Mouse (Mus musculus) small intestine, adult 2 months (tissue): ENCODE data around the gene Ppp1r3e. TPM values are rescaled to one million over a fixed set of nuclear protein-coding genes. Genes with fewer than 3 reads are reported as not detected.

Source experiments
- H3K27ac ChIP-seq: fragments of 200-500 bp; 2 replicates; pipeline ENCODE4 v1.5.1; 2012; ENCODE audit warnings: low read depth, low read length, control low read depth, inconsistent platforms; ENCODE audit not compliant: insufficient read depth
- H3K27me3 ChIP-seq: fragments of 200-500 bp; 2 replicates; pipeline ENCODE4 v1.6.1; 2012; ENCODE audit warnings: mild to moderate bottlenecking, moderate library complexity, low read length, inconsistent platforms; ENCODE audit not compliant: control insufficient read depth, insufficient read depth
- H3K36me3 ChIP-seq: fragments of 200-500 bp; 2 replicates; pipeline ENCODE4 v1.6.1; 2012; ENCODE audit warnings: mild to moderate bottlenecking, low read length, control low read depth, inconsistent platforms; ENCODE audit not compliant: control insufficient read depth, insufficient read depth
- H3K4me1 ChIP-seq: fragments of 200-500 bp; 2 replicates; pipeline ENCODE4 v1.6.1; 2012; ENCODE audit warnings: low read length, inconsistent platforms, mixed read lengths; ENCODE audit not compliant: control insufficient read depth, insufficient read depth, insufficient read length
- H3K4me3 ChIP-seq: fragments of 200-500 bp; 2 replicates; pipeline ENCODE4 v1.5.1; 2012; ENCODE audit warnings: low read depth, mild to moderate bottlenecking, control low read depth, inconsistent platforms, low read length, moderate library complexity
- CTCF ChIP-seq: fragments of 200-500 bp; IDR thresholded peaks from 2 replicates; pipeline ENCODE4 v1.5.1; 2012; ENCODE audit warnings: low read depth, mild to moderate bottlenecking, control low read depth, inconsistent platforms, low read length, moderate library complexity, mixed read lengths; ENCODE audit not compliant: insufficient replicate concordance, insufficient read length; ENCODE audit errors: extremely low read depth
- POLR2A ChIP-seq: fragments of 200-500 bp; IDR thresholded peaks from 2 replicates; pipeline ENCODE4 v1.6.1; 2012; ENCODE audit warnings: low read depth, mild to moderate bottlenecking, control low read depth, inconsistent platforms, low read length, moderate library complexity
- WGBS: fragments of 180-500 bp; shearing (Covaris S2); methylation state at CpG from one replicate; pipeline ENCODE4 v1.1.7; 2018; 5-methylcytosine and 5-hydroxymethylcytosine counted together
- polyA plus RNA-seq: library from polyadenylated mRNA; depleted of rRNA; stranded (reverse); fragments of >200 nt; gene quantifications from 2 replicates; pipeline ENCODE4 v1.2.3, GENCODE M21; 2012

The Ppp1r3e gene
- polyA plus RNA-seq, 1 experiment: 17.4 TPM

DNA sequence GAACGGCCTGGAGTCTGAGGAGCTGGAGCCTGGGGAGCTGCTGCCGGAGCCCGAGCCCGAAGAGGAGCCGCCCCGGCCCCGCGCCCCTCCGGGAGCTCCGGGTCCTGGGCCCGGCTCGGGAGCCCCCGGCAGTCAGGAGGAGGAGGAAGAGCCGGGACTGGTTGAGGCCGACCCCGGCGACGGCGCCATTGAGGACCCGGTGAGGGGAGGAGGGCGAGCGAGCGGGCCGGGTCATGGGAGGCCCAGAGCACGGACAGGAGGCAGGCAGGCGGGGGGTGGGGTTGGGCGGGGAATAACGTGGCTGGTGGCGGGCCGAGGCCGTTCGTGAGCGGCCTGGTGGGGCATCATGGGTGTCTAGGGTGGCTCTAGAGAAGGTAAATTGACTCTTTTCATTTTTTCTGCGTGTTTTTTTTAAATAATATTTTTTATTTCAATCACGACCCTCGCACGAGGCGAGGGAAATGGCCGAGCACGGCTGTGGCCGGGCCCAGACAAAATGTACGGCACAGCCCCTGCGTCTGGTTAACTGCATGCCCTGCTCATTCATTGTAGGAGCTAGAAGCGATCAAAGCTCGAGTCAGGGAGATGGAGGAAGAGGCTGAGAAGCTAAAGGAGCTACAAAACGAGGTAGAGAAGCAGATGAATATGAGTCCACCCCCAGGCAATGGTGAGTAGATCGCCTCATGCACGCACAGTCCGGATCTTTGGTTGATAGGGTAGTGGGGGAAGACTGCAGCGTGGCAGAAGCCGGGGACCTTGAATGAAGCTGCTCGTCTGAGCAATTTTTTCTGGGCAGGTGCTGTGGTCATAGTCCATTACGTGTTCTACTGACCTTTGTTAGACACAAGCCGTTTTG lies 17.2 kb upstream of the Ppp1r3e start:
- Histone ChIP-seq H3K4me1 (peaks cover 2% of the 10 kb centered on the region; the same call in 1 of the 2 replicates), H3K27ac (peak overlapping the region; percentile 50), H3K4me3 (peak overlapping the region; percentile 91), H3K36me3 (peaks cover 22% of the 10 kb centered on the region), H3K27me3 (no peaks in the 10 kb centered on the region)
- 1% methylated on average over 54 of the region's 54 CpGs for WGBS
- TF ChIP-seq CTCF: no peak
- TF ChIP-seq POLR2A: no peak

DNA sequence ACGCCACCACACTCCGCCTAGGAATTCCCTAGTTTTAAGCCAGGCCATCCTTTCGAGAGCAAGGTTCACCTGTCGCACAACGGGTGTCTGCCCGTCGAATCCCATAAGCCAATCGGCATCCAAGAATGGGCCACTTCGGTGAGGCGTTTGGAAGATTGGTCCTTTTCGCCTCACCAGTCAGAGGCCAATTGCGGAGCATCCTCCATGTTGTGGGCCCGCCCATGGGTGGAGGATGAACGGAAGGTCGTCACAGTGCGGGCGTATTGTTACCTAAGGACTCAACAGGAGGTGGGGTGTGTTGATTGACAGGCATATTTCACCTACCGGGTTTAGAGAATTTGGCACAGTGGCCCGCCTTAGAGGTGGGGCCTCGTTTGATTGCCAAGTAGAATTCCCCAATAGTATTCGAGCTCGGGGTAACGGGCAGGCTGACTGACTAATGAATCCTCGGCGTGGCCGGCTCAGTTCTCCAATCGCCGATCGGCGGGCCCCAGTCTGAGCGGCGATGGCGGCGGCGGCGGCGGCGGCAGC lies 16.4 kb upstream of the Ppp1r3e start:
- H3K4me3 ChIP-seq: peak overlapping the region; percentile 91
- peak overlapping the region; percentile 35; the same call in 1 of the 2 replicates for H3K27ac ChIP-seq
- H3K36me3 ChIP-seq: peaks cover 22% of the 10 kb centered on the region
- H3K27me3 ChIP-seq: no peaks in the 10 kb centered on the region
- TF ChIP-seq CTCF (no peak), POLR2A (peak; percentile 61; the same call in 1 of the 2 replicates)
- under 1% methylated on average over 38 of the region's 38 CpGs for WGBS
- peaks cover 2% of the 10 kb centered on the region; the same call in 1 of the 2 replicates for H3K4me1 ChIP-seq

DNA sequence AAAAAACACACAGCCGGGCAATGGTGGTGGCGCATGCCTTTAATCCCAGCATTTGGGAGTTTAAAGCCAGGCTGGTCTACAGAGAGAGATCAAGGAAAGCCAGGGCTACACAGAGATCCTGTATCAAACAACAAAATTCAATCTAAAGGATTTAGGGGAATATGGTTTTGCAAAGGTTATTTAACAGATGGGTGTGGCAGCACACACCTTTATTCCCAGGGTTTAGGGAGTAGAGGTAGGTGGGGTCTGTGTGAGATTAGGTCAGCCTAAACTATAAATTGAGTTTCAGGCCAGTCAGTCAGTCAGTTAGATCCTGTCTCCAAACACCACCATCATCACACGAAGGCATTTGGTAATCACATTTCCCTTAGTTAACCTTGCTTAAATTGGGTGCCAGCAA lies 14.8 kb upstream of the Ppp1r3e start, which contains the start of gene Pabpn1:
Pabpn1 (plus strand) TSS at position 301 of the 400 bp plus-strand sequence.
- Histone ChIP-seq H3K4me1 (peaks cover 2% of the 10 kb centered on the region; the same call in 1 of the 2 replicates), H3K4me3 (no peak within 1 kb of the TSS), H3K27me3 (no peaks in the 10 kb centered on the region), H3K36me3 (peaks cover 11% of the 10 kb centered on the region), H3K27ac (peak within 1 kb of the TSS; percentile 35; the same call in 1 of the 2 replicates)
- 93% methylated on average over 3 of the region's 3 CpGs for WGBS
- TF ChIP-seq CTCF (no peak), POLR2A (no peak)

GRCm38 (mm10) chr14:54885309-54885708 lies 8.0 kb upstream of the Ppp1r3e start:
- no peak for TF ChIP-seq CTCF
- no peak for TF ChIP-seq POLR2A
- no peak overlapping the region for H3K27ac ChIP-seq
- H3K36me3 ChIP-seq: peaks cover 7% of the 10 kb centered on the region; the same call in 1 of the 2 replicates
- no peaks in the 10 kb centered on the region for H3K27me3 ChIP-seq
- no peak overlapping the region for H3K4me3 ChIP-seq
- WGBS: 91% methylated on average over 11 of the region's 11 CpGs
- H3K4me1 ChIP-seq: peaks cover 11% of the 10 kb centered on the region

DNA sequence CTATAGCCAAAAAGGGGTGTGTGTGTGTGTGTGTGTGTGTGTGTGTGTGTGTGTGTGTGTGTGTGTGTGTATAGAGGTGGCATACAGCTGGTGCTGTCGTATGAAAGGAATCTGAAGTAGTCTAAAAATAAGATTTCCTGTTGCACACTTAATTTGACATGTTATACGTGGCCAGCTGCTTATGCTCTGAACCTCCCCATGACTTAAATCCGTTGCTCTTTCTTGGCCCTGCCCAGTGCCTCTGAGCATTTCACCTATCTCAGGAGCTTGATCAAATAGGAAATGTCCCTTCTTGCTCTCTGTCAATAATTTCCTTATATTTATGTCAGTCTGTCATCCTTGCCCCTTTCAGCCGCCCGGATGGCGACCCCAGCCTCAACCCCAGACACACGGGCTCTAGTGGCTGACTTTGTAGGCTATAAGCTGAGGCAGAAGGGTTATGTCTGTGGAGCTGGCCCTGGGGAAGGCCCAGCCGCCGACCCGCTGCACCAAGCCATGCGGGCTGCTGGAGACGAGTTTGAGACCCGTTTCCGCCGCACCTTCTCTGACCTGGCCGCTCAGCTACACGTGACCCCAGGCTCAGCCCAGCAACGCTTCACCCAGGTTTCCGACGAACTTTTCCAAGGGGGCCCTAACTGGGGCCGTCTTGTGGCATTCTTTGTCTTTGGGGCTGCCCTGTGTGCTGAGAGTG lies 6.8 kb upstream of the Ppp1r3e start:
- Histone ChIP-seq H3K27ac (peak overlapping the region; percentile 70), H3K36me3 (peaks cover 7% of the 10 kb centered on the region; the same call in 1 of the 2 replicates), H3K27me3 (no peaks in the 10 kb centered on the region), H3K4me3 (peak overlapping the region; percentile 83), H3K4me1 (peaks cover 11% of the 10 kb centered on the region)
- 32% methylated on average over 21 of the region's 21 CpGs for WGBS
- no peak for TF ChIP-seq CTCF
- TF ChIP-seq POLR2A: 0 out of 2 replicates have a peak, but pooled peaks have one; percentile 7

DNA sequence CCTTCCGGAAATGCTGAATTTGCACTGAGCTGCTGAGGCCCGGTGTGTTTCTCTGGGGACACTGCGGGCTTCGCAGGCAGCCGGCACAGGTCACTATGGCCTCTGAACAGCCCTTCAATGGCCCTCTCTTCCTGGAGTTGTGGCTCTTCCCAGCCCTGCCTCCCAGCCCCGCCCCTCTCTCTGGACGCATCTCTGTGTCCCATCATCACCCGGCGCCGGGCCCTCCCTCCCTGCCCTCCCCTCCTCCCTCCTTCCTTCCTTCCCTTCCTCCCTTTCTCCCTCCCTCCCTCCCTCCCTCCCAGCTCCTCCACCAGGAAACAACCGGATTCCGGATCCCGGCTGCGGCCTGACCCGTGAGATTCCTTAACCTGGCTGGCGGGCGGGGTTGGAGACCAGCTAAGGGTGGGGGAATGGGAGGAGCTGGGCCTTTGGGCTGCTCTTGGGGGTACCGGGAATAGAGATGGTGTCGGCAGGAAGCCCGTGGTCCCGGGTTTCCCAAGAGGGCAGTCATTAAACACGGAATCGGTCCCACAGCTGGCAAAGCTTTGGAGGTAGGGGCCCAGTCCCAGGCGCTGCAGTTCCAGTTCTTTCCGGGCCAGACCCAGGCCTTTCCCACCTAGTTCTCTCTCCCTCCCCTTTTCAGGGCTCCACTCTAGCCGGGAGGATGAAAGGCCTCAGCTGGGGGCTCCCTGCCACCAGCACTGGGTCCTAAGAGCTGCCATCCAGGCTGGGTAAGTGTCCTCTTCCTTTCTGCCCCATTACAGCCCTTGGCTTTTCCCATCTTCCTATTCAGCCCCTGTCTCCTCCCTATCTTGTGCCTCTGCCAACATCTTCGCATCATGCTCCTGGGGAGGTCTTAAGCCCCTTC lies 6.0 kb upstream of the Ppp1r3e start, which contains the start of the genes Bcl2l2 and Gm20521:
Bcl2l2 (plus strand) TSS at position 224 of the 868 bp plus-strand sequence.
Gm20521 (plus strand) TSS at position 288 of the 868 bp plus-strand sequence.
- TF ChIP-seq POLR2A: peak; percentile 98
- TF ChIP-seq CTCF: no peak
- Histone ChIP-seq H3K27me3 (no peaks in the 10 kb centered on the region), H3K27ac (peak within 1 kb of the TSS; percentile 91), H3K36me3 (peaks cover 7% of the 10 kb centered on the region; the same call in 1 of the 2 replicates), H3K4me3 (peak within 1 kb of the TSS; percentile 83), H3K4me1 (peaks cover 11% of the 10 kb centered on the region)
- WGBS: 2% methylated on average over 27 of the region's 27 CpGs
